Mouse (Mus musculus) erythroblast, embryonic 14.5 days (primary cell): ENCODE measurements around the gene C87499. TPM values are rescaled to one million over a fixed set of nuclear protein-coding genes. Genes with fewer than 3 reads are reported as not detected.

Source experiments
- H3K27me3 ChIP-seq: 2 replicates; pipeline ENCODE4 v1.6.1; 2012; ENCODE audit warnings: inconsistent platforms; ENCODE audit not compliant: control insufficient read depth
- H3K36me3 ChIP-seq: 2 replicates; pipeline ENCODE4 v1.6.1; 2012; ENCODE audit warnings: mild to moderate bottlenecking, inconsistent platforms; ENCODE audit not compliant: control insufficient read depth
- H3K4me1 ChIP-seq: 2 replicates; pipeline ENCODE4 v1.6.1; 2012; ENCODE audit warnings: inconsistent platforms; ENCODE audit not compliant: control insufficient read depth
- H3K4me3 ChIP-seq: replicated peaks from 2 replicates; pipeline ENCODE3; 2012; ENCODE audit warnings: moderate library complexity, mild to moderate bottlenecking, inconsistent platforms
- H3K9me3 ChIP-seq: 2 replicates; pipeline ENCODE4 v1.6.1; 2012; ENCODE audit warnings: low read length, inconsistent platforms, mixed read lengths; ENCODE audit not compliant: control insufficient read depth
- GATA1 ChIP-seq: IDR thresholded peaks from 2 replicates; pipeline ENCODE4 v1.6.1; 2012; ENCODE audit warnings: low read length, inconsistent platforms, mixed read lengths
- TAL1 ChIP-seq: IDR thresholded peaks from 3 replicates; pipeline ENCODE4 v1.6.1; 2012; ENCODE audit warnings: low read length, inconsistent platforms, mixed read lengths
- polyA plus RNA-seq: library from polyadenylated mRNA; stranded (reverse); fragments of >175 nt; gene quantifications from 2 replicates; pipeline ENCODE4 v1.2.3, GENCODE M21; 2012

C87499 gene
- 0.03 TPM in 1 of 2 replicates, not detected in the other for polyA plus RNA-seq

DNA sequence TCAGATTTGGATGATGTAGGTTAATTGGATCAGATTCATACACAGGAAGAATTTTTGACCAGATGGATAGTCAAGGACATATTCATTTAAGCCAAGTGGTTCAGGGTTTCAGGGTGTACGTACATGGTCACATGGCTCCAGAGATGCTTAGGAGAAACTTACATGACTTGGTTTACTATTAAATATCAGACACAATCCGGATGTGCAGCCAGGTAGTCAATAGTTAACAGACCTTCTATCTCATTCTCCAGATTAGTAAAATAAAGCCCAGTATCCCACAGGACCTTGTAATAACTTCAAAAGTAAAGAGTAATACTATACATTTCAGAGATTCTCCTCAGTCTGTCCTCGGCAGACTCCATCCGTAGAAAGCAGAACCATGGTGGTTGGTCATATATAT is at the start of gene C87499:
TSS of gene C87499 (minus strand) at position 101 of the 400 bp plus-strand sequence.
- no peaks in the 10 kb centered on the region for H3K4me1 ChIP-seq
- H3K36me3 ChIP-seq = no peaks in the 10 kb centered on the region

DNA sequence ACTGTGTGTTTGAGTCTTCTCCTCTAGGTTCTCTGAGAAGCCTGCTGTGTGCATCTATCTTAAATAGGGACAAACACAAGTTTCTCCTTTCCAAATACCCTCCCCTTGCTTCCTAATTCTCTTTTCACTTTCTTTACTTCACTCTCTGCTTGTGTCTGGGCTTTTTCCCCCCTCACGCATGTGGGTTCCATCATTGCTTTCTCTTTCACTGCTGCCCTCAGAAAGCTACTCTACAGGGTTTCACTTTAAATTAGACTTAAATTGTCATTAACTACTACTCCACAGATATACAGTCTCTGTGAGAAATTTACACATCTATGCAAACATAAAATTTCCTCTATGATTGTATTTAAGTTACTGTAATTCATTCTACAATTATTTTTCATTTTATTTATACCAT is 49.6 kb upstream of the C87499 start, which contains the start of gene Ifna2:
TSS of gene Ifna2 (minus strand) at position 101 of the 400 bp plus-strand sequence.
- Histone ChIP-seq H3K27me3 (no peaks in the 10 kb centered on the region), H3K36me3 (no peaks in the 10 kb centered on the region), H3K4me3 (no peak within 1 kb of the TSS), H3K9me3 (no peaks in the 10 kb centered on the region), H3K4me1 (no peaks in the 10 kb centered on the region)
- TF ChIP-seq GATA1 = no peak
- no peak for TF ChIP-seq TAL1

More for the DNA sequence above, at the start of gene C87499:
- TF ChIP-seq GATA1 = no peak
- TF ChIP-seq TAL1 = no peak
- Histone ChIP-seq H3K4me3 (no peak within 1 kb of the TSS), H3K9me3 (no peaks in the 10 kb centered on the region), H3K27me3 (no peaks in the 10 kb centered on the region)

DNA sequence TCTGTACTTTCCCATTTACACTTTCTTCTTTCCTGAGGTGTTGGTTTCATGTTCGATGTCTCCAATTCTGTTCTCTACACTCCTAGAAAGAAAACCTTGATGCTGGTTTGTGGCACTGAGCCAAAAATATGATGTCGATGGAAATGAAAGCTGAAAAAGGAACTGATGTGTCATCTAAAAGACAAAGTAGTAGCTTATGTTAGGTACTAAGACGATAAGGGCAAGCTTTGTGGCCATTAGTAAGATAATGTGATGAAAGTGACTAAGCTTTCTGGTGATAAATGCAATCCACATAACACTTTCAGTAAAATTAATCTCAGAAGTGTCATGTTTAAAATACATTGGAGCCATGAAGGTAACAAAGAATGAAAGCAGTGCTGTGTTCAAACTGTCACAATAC is 47.1 kb upstream of the C87499 start:
- H3K4me3 ChIP-seq = no peak overlapping the region
- TF ChIP-seq GATA1 = no peak
- no peak for TF ChIP-seq TAL1
- no peaks in the 10 kb centered on the region for H3K36me3 ChIP-seq
- no peaks in the 10 kb centered on the region for H3K27me3 ChIP-seq
- H3K4me1 ChIP-seq = no peaks in the 10 kb centered on the region
- no peaks in the 10 kb centered on the region for H3K9me3 ChIP-seq

DNA sequence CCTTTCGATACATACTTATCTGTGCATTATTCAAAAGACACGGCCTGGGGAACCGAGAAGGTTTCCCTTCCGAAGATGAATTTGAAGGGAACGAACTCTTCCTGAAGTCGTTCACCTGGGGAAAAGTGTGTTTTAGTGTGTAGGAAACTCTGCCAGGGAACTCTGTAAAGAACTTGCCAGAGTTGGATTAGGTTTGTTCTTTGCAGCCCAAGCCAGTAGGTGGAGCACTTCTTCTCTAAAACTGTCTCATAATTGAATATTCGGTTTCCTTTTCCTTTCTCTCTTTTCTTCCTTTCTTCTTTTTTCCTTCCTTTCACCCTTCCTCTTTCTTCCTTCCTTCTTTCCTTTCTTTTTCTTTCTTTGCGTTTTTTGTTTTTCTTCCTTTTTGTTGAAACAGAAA is 46.2 kb upstream of the C87499 start:
- H3K4me3 ChIP-seq = no peak overlapping the region
- H3K27me3 ChIP-seq = no peaks in the 10 kb centered on the region
- H3K36me3 ChIP-seq = no peaks in the 10 kb centered on the region
- H3K4me1 ChIP-seq = no peaks in the 10 kb centered on the region
- TF ChIP-seq TAL1 = no peak
- no peak for TF ChIP-seq GATA1
- no peaks in the 10 kb centered on the region for H3K9me3 ChIP-seq

DNA sequence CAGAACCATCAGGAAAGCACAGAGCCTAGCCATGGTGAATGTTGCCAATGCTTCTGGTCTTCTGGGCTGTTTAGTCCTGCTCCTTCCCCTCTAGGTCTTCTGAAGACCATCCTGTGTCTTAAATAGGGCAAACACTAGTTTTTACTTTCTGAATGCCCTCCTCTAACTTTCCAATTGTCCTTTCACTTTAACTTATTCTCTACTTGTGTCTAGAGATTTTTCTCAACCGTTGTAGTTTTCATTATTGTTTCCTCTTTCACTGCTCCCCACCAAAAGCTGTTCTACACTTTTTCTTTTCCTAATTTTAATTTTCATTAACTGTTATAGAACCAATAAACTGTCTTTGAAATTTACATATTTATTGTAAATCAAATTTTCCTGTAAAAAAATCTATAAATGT is 42.6 kb upstream of the C87499 start, which contains the start of gene Ifna16:
TSS of gene Ifna16 (minus strand) at position 101 of the 400 bp plus-strand sequence.
- Histone ChIP-seq H3K27me3 (no peaks in the 10 kb centered on the region), H3K4me3 (no peak within 1 kb of the TSS), H3K9me3 (no peaks in the 10 kb centered on the region), H3K36me3 (no peaks in the 10 kb centered on the region), H3K4me1 (no peaks in the 10 kb centered on the region)
- TF ChIP-seq GATA1 (no peak), TAL1 (no peak)

DNA sequence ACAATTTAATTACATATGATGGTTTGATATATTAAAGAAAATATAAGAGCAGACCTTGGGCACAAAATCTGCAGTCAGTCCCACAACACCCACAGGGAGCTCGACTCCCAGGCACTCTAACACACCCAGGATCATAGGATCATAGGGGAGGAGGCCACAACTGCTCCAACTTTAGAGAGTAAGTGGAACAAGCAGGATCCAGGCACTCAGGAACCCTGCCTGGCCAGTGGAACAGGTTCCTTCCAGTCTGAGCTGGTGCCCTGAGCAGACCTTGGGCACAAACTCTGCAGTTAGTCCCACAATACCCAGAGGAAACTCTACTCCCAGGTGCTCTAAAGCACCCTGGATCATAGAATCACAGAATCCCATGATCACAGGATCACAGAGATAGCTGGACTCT is 21.2 kb upstream of the C87499 start:
- no peak overlapping the region for H3K4me3 ChIP-seq
- no peaks in the 10 kb centered on the region for H3K36me3 ChIP-seq
- no peaks in the 10 kb centered on the region for H3K4me1 ChIP-seq
- H3K9me3 ChIP-seq = peaks cover 2% of the 10 kb centered on the region; the same call in 1 of the 2 replicates
- TF ChIP-seq GATA1 = no peak
- TF ChIP-seq TAL1 = no peak
- no peaks in the 10 kb centered on the region for H3K27me3 ChIP-seq

DNA sequence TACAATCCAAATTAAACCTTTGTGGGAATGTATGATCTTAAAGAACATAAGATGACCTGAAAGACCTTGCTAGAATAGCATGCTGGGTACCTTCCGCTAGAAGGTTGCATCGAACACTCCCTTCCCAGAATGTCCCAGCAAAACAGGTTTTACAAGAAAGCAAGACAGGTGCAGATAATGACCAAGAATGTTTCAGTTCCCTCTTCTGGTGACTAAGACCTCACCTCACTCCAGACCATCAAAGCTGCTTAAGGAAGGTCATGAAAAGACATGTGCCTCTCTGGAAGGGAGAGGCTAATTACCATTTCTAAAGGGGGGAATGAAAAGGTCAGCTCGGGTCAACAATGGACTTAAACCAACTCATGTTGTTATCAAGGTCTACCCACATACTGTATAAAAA is 19.4 kb upstream of the C87499 start:
- Histone ChIP-seq H3K36me3 (no peaks in the 10 kb centered on the region), H3K9me3 (peaks cover 2% of the 10 kb centered on the region; the same call in 1 of the 2 replicates), H3K4me3 (no peak overlapping the region), H3K27me3 (no peaks in the 10 kb centered on the region), H3K4me1 (no peaks in the 10 kb centered on the region)
- no peak for TF ChIP-seq GATA1
- TF ChIP-seq TAL1 = no peak

DNA sequence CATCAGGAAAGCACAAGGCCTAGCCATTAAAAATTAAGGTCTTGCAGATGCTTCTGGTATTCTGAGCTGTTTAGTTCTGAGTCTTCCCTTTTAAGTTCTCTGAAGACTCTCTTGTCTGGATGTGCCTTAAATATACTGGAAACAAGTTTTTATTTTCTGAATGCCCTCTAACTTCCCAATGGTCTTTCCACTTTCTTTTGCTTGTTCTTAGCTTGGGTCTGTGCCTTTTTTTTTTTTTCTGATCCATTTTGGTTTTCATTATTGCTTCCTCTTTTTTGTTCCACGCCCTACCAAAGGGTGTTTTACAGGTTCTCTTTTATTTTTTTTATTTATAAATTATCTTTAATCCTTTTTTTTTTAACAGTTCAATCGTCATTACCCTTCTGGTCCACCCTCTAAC is 10.1 kb upstream of the C87499 start, which contains the start of gene Ifna13:
TSS of gene Ifna13 (minus strand) at position 101 of the 400 bp plus-strand sequence.
- no peaks in the 10 kb centered on the region for H3K36me3 ChIP-seq
- no peaks in the 10 kb centered on the region for H3K4me1 ChIP-seq
- no peak for TF ChIP-seq TAL1
- no peak for TF ChIP-seq GATA1
- H3K9me3 ChIP-seq = peaks cover 8% of the 10 kb centered on the region; the same call in 1 of the 2 replicates
- H3K27me3 ChIP-seq = no peaks in the 10 kb centered on the region
- no peak within 1 kb of the TSS for H3K4me3 ChIP-seq

DNA sequence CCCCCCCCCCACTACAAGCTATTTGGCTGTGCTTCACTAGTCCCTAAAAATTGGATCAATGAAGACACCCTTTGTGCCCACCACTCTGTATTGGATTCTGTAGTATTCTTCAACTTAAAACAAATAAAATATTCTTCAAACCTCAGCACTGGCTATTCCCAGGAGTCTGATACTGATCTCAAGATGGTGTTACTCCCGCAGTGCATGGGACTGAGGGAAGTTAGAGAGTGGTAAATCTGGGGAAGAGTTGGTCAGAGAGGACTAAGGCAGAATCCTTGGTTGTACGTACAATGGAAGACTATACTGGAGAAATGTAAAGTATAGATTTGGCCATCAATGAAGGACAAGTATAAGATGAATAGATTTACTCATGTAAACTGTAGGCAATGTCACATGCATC is 8.3 kb upstream of the C87499 start:
- no peak for TF ChIP-seq GATA1
- no peak for TF ChIP-seq TAL1
- Histone ChIP-seq H3K9me3 (peaks cover 8% of the 10 kb centered on the region; the same call in 1 of the 2 replicates), H3K4me1 (no peaks in the 10 kb centered on the region), H3K27me3 (no peaks in the 10 kb centered on the region), H3K36me3 (no peaks in the 10 kb centered on the region), H3K4me3 (no peak overlapping the region)

DNA sequence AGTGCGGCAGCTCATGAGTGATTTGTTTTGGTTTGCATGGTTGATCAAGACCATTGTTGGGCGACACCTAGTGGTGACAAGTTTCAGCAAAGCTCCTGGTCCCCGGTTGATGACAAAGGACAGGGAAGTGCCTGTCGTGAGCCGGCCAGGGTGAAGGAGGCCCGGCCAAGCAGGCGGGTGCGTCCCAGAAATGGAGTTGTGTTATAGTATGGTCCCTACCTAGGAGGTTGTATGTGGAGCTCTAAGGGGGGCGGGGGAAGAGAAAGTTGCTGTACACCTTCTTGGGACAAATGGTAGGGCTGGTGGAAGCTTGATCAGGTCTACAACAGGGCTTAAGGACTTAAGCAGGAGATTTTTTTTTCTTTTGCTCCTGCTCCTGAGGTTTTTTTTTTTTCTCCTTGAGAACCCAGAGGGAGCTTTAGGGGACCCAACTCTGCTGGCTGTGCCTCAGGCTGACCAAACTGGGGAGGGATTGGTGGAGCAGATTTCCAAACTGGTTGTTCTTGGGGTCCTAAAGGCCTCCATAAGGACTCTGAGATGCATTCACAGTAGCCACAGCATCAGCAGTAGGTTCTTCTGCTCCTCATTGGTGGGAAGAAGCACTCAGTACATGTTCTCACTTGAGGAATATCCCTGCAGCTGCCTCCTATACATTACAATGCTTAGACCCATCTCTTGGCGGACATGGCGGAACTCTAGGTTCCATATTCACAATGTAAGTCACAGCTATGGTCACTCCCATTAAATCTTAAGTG is 7.0 kb upstream of the C87499 start:
- no peaks in the 10 kb centered on the region for H3K36me3 ChIP-seq
- H3K27me3 ChIP-seq = no peaks in the 10 kb centered on the region
- H3K9me3 ChIP-seq = peaks cover 8% of the 10 kb centered on the region; the same call in 1 of the 2 replicates
- no peaks in the 10 kb centered on the region for H3K4me1 ChIP-seq
- TF ChIP-seq TAL1 (no peak), GATA1 (no peak)
- peak overlapping the region; percentile 42 for H3K4me3 ChIP-seq
